Mouse (Mus musculus) left cerebral cortex, adult 2 months (tissue): ENCODE results near the gene Manbal. TPM values are rescaled to one million over a fixed set of nuclear protein-coding genes. Genes with fewer than 3 reads are reported as not detected.
A peak's percentile ranks its signal among the peaks of the same experiment; 100 is the strongest.

Source experiments
- DNase-seq, 2 experiments: peaks; one replicate each; pipeline ENCODE4 v3.0.0; 2021 to 2022; ENCODE audit warnings: low spot score in 2 of 2, mixed read lengths in 1 of 2; ENCODE audit errors: extremely low spot score in 1 of 2
- H3K27ac ChIP-seq: fragments of 200-600 bp; 2 replicates; pipeline ENCODE4 v1.8.1; 2022
- H3K4me3 ChIP-seq: fragments of 200-600 bp; 2 replicates; pipeline ENCODE4 v1.8.1; 2022
- CTCF ChIP-seq: fragments of 200-600 bp; IDR thresholded peaks from 2 replicates; pipeline ENCODE4 v1.8.1; 2022; ENCODE audit warnings: antibody characterized with exemption, mild to moderate bottlenecking, moderate library complexity
- intact Hi-C: fragments of 180-260 bp; cut with DNase I; formaldehyde crosslinking; loops from one replicate; pipeline ENCODE4 v1.15.1; 2025
- total RNA-seq, 2 experiments: library from RNA; stranded (reverse); gene quantifications; 2 replicates each; pipeline ENCODE4 v1.2.3; 2021

The Manbal gene
- total RNA-seq, 2 experiments from 2014 or later: 57.3 to 58.1 TPM

- Histone ChIP-seq H3K4me3 (no peak overlapping the region), H3K27ac (no peak overlapping the region; the same call in 1 of the 2 replicates)
- DNase-seq: peak; percentile 66 to 80
- intact Hi-C loops: loop anchor here (1.0 to 2.0 kb wide), 2 partner anchors 116 to 229 kb away; partner anchors contain the start of gene Blcap
- peak; percentile 92 for TF ChIP-seq CTCF
Observed at GRCm38 (mm10) chr2:157341554-157342270, 25.7 kb upstream of the Manbal start.

GRCm38 (mm10) chr2:157342328-157342926 is 25.0 kb upstream of the Manbal start:
- H3K27ac ChIP-seq: no peak overlapping the region
- no peak overlapping the region for H3K4me3 ChIP-seq
- no peak for TF ChIP-seq CTCF
- DNase-seq: no peak
- intact Hi-C loops: no loop called here

- intact Hi-C loops: no loop called here
- no peak overlapping the region for H3K27ac ChIP-seq
- H3K4me3 ChIP-seq: no peak overlapping the region
- no peak for TF ChIP-seq CTCF
- DNase-seq: no peak
Observed at GRCm38 (mm10) chr2:157343337-157343736, 24.1 kb upstream of the Manbal start.

- intact Hi-C loops: no loop called here
- no peak within 1 kb of the TSS for H3K4me3 ChIP-seq
- peak within 1 kb of the TSS; percentile 86 for H3K27ac ChIP-seq
- no peak for TF ChIP-seq CTCF
- peak; percentile 36 to 47 for DNase-seq
Observed at GRCm38 (mm10) chr2:157347361-157348159, 19.8 kb upstream of the Manbal start, which contains the start of gene Ghrh. TSS of gene Ghrh (minus strand) at chr2:157347506.

GRCm38 (mm10) chr2:157349121-157349778 is 18.1 kb upstream of the Manbal start:
- intact Hi-C loops: no loop called here
- no peak for DNase-seq
- peak overlapping the region; percentile 56; the same call in 1 of the 2 replicates for H3K27ac ChIP-seq
- H3K4me3 ChIP-seq: no peak overlapping the region
- no peak for TF ChIP-seq CTCF

- TF ChIP-seq CTCF: no peak
- DNase-seq: no peak
- Histone ChIP-seq H3K27ac (no peak overlapping the region), H3K4me3 (no peak overlapping the region)
- intact Hi-C loops: no loop called here
Observed at GRCm38 (mm10) chr2:157353183-157353582, 14.2 kb upstream of the Manbal start.

GRCm38 (mm10) chr2:157354106-157354505 is 13.3 kb upstream of the Manbal start:
- no peak overlapping the region for H3K4me3 ChIP-seq
- H3K27ac ChIP-seq: no peak overlapping the region
- intact Hi-C loops: no loop called here
- TF ChIP-seq CTCF: no peak
- no peak for DNase-seq

GRCm38 (mm10) chr2:157360028-157360427 is 7.4 kb upstream of the Manbal start:
- TF ChIP-seq CTCF: no peak
- no peak overlapping the region for H3K27ac ChIP-seq
- DNase-seq: no peak
- no peak overlapping the region for H3K4me3 ChIP-seq
- intact Hi-C loops: no loop called here

- H3K4me3 ChIP-seq: no peak overlapping the region
- no peak for TF ChIP-seq CTCF
- H3K27ac ChIP-seq: no peak overlapping the region
- no peak for DNase-seq
- intact Hi-C loops: no loop called here
Observed at GRCm38 (mm10) chr2:157363031-157363430, 4.4 kb upstream of the Manbal start.

GRCm38 (mm10) chr2:157366762-157367161 is 632 bp upstream of the Manbal start:
- DNase-seq: no peak
- intact Hi-C loops: loop anchor here (1.0 kb wide), 1 partner anchor 91 kb away; no protein-coding TSS in a partner anchor
- H3K27ac ChIP-seq: peak overlapping the region; percentile 93
- TF ChIP-seq CTCF: no peak
- H3K4me3 ChIP-seq: no peak overlapping the region; the same call in 1 of the 2 replicates

GRCm38 (mm10) chr2:157367991-157368390 is 597 bp downstream of the Manbal start:
- peak overlapping the region; percentile 79 for H3K4me3 ChIP-seq
- DNase-seq: no peak
- H3K27ac ChIP-seq: peak overlapping the region; percentile 93
- intact Hi-C loops: loop anchor here (1.0 kb wide), 1 partner anchor 89 kb away; no protein-coding TSS in a partner anchor
- TF ChIP-seq CTCF: no peak
